In the genomic region with DNA sequence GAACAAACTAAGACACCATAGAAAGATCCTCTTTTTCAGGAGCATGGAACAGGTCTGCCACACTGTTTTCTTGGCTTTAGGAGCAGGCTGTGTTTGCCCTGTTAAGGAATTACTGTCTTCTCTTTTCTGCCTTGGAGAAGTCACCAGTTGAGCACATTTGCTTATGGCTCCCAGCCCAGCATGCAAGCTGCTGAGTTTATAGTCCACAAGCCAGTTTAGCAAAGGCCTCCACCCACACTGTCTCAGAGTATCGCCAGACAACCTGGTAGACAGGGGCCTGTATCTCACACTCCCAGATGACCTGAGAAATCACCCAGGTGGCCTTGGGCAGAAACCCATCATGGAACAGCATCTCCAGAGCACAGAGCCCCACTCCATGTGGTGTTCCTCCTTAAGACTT, we compare ENCODE assay signal across 26 mouse cellular contexts.
DNase-seq lines count a peak whose midpoint lies in the region; ATAC-seq and TF ChIP-seq lines count a peak whose summit lies in the region.
"Had no signal": no experiment of that assay in that cellular context is flagged by ENCODE, and none has a peak within 500 bp of the region (broad histone marks: within the 10 kb centered on the region; RNA-seq: fewer than 3 reads in every experiment).

No protein-coding gene starts in this region.

- H3K27ac ChIP-seq in cerebellum, adult 2 months (ENCODE audit: insufficient read depth, low read length) = no peak overlapping the region
- no peak overlapping the region for H3K27ac ChIP-seq in midbrain, embryonic 11.5 days (ENCODE audit: low read depth, low read length)
- H3K27ac ChIP-seq: forebrain, embryonic 13.5 days; hindbrain, embryonic 10.5 days; layer of hippocampus, adult 2 months; left cerebral cortex, adult 2 months; liver, embryonic 12.5 days; midbrain, embryonic 12.5 days; neural tube, embryonic 12.5 days had no signal

- peak; percentile 33 to 67 for DNase-seq in cerebellum, adult 2 months
- DNase-seq in cerebellum, adult 11 months = no peak
- DNase-seq in cerebellum, postnatal 36 days = peak; percentile 44 to 50
- DNase-seq in cerebellum, postnatal 4 days (ENCODE audit: low spot score in 2 of 2) = no peak
- DNase-seq in right cerebral cortex, adult 18-20 months = peak; percentile 23
- no peak for DNase-seq in right cerebral cortex, postnatal 14 days
- no peak for DNase-seq in thymus, adult 18-20 months
- no peak for DNase-seq in midbrain, embryonic 11.5 days (ENCODE audit: low spot score, missing footprints)
- DNase-seq: adrenal gland, adult 2 months; adrenal gland, postnatal 36 days; kidney, adult 2 months; kidney, postnatal 36 days; liver, postnatal 0 days; lung, postnatal 36 days; thymus, postnatal 14 days had no signal

- H3K9me3 ChIP-seq in midbrain, embryonic 11.5 days (ENCODE audit: control insufficient read depth, low read length) = no peaks in the 10 kb centered on the region
- H3K9me3 ChIP-seq: forebrain, embryonic 13.5 days; neural tube, embryonic 12.5 days had no signal

- TF ChIP-seq POLR2A in cerebellum, adult 2 months (IDR thresholded peaks at IDR 0.05; ENCODE audit: borderline replicate concordance, insufficient read depth, low read length) = no peak

- no peak overlapping the region for H3K4me3 ChIP-seq in cerebellum, adult 2 months (replicated peaks; ENCODE audit: insufficient read depth, low read depth, low read length)
- no peak overlapping the region for H3K4me3 ChIP-seq in midbrain, embryonic 11.5 days (ENCODE audit: low read depth, low read length)
- H3K4me3 ChIP-seq: forebrain, embryonic 13.5 days; hindbrain, embryonic 10.5 days; layer of hippocampus, adult 2 months; left cerebral cortex, adult 2 months; liver, embryonic 12.5 days; midbrain, embryonic 12.5 days; myocyte; neural tube, embryonic 12.5 days had no signal

- H3K9ac ChIP-seq in midbrain, embryonic 11.5 days (ENCODE audit: low read length) = no peak overlapping the region
- H3K9ac ChIP-seq: forebrain, embryonic 13.5 days; liver, embryonic 12.5 days; liver, postnatal 0 days; midbrain, embryonic 12.5 days; neural tube, embryonic 12.5 days had no signal

- H3K4me2 ChIP-seq in midbrain, embryonic 11.5 days = no peak overlapping the region
- H3K4me2 ChIP-seq: forebrain, embryonic 13.5 days; liver, embryonic 12.5 days; midbrain, embryonic 12.5 days; neural tube, embryonic 12.5 days had no signal

- TF ChIP-seq CTCF in cerebellum, adult 2 months (IDR thresholded peaks at IDR 0.05; ENCODE audit: borderline replicate concordance, insufficient read depth, low read depth, low read length) = no peak

- peaks cover 7% of the 10 kb centered on the region; the same call in 1 of the 2 replicates for H3K4me1 ChIP-seq in cerebellum, adult 2 months (ENCODE audit: control insufficient read depth, insufficient read depth, low read length)
- no peaks in the 10 kb centered on the region; the same call in 1 of the 2 replicates for H3K4me1 ChIP-seq in midbrain, embryonic 11.5 days (ENCODE audit: control insufficient read depth, insufficient read depth, low read length)
- H3K4me1 ChIP-seq: hindbrain, embryonic 10.5 days; liver, embryonic 12.5 days; neural tube, embryonic 12.5 days had no signal

- H3K36me3 ChIP-seq in midbrain, embryonic 11.5 days (ENCODE audit: control insufficient read depth, insufficient read depth, low read length) = no peaks in the 10 kb centered on the region
- H3K36me3 ChIP-seq: hindbrain, embryonic 10.5 days; liver, embryonic 12.5 days; midbrain, embryonic 12.5 days; neural tube, embryonic 12.5 days had no signal

- 24% methylated on average over 1 of the region's 1 CpGs for WGBS in cerebellum, adult 2 months
- WGBS in midbrain, embryonic 11.5 days = 100% methylated on average over 1 of the region's 1 CpGs

- H3K27me3 ChIP-seq in cerebellum, adult 2 months (ENCODE audit: control insufficient read depth, insufficient read depth, low read length) = no peaks in the 10 kb centered on the region
- no peaks in the 10 kb centered on the region for H3K27me3 ChIP-seq in midbrain, embryonic 11.5 days (ENCODE audit: control insufficient read depth, insufficient read depth, low read length)
- H3K27me3 ChIP-seq: CH12.LX; liver, embryonic 12.5 days; midbrain, embryonic 12.5 days; neural tube, embryonic 12.5 days had no signal

- no peak for ATAC-seq in midbrain, embryonic 11.5 days (ENCODE audit: low FRiP score)
- ATAC-seq: activated CD4-positive, CD25-positive, alpha-beta regulatory T cell, adult 4 months; forebrain, embryonic 13.5 days; hindbrain, embryonic 16.5 days; liver, embryonic 12.5 days; liver, postnatal 0 days had no signal

Comparison
In these comparisons a context has a peak if more than half of its experiments do, and no peak if none do; other contexts are left out.
1. DNase-seq: peak in cerebellum, adult 2 months (2 of 2), cerebellum, postnatal 36 days (2 of 2) and right cerebral cortex, adult 18-20 months (single experiment); none in cerebellum, adult 11 months (single experiment), cerebellum, postnatal 4 days (0 of 2), right cerebral cortex, postnatal 14 days (single experiment), thymus, adult 18-20 months (0 of 2) and midbrain, embryonic 11.5 days (single experiment).